Mouse (Mus musculus) myocyte (in vitro differentiated cells): ENCODE measurements around the gene Tmprss13. TPM values are rescaled to one million over a fixed set of nuclear protein-coding genes. Genes with fewer than 3 reads are reported as not detected.

Experiments
- H3K27me3 ChIP-seq: one replicate; pipeline ENCODE4 v1.6.1; 2011; ENCODE audit not compliant: control insufficient read depth, insufficient read depth, insufficient read length
- H3K36me3 ChIP-seq: one replicate; pipeline ENCODE4 v1.6.1; 2011; ENCODE audit not compliant: control insufficient read depth, insufficient read depth
- H3K4me2 ChIP-seq: one replicate; pipeline ENCODE4 v1.6.1; 2011; ENCODE audit warnings: low read depth, control low read depth
- H3K4me3 ChIP-seq: one replicate; pipeline ENCODE4 v1.5.1; 2011; ENCODE audit warnings: mild to moderate bottlenecking, control low read depth, moderate library complexity
- H3K79me2 ChIP-seq: one replicate; pipeline ENCODE4 v1.6.1; 2011; ENCODE audit not compliant: control insufficient read depth, insufficient read depth
- H3ac ChIP-seq: one replicate; pipeline ENCODE4 v1.6.1; 2011; ENCODE audit not compliant: control insufficient read depth, insufficient read length
- CEBPB ChIP-seq: IDR thresholded peaks from 2 replicates; pipeline ENCODE4 v1.6.1; 2011; ENCODE audit warnings: mild to moderate bottlenecking, moderate library complexity; ENCODE audit not compliant: poor library complexity, insufficient read depth, severe bottlenecking
- E2F4 ChIP-seq: IDR thresholded peaks from one replicate; pipeline ENCODE4 v1.6.1; 2011; ENCODE audit warnings: mild to moderate bottlenecking, control low read depth, moderate library complexity; ENCODE audit not compliant: insufficient read depth
- MAX ChIP-seq: IDR thresholded peaks from one replicate; pipeline ENCODE4 v1.6.1; 2011; ENCODE audit warnings: low read depth, mild to moderate bottlenecking, control low read depth
- MYOD1 ChIP-seq, 3 experiments: IDR thresholded peaks; one replicate each; pipeline ENCODE4 v1.6.1; 2011; ENCODE audit warnings: control low read depth in 2 of 3, low read depth in 2 of 3, mild to moderate bottlenecking in 2 of 3, moderate library complexity in 1 of 3; ENCODE audit not compliant: insufficient read length in 2 of 3, control insufficient read depth in 1 of 3
- MYOG ChIP-seq, 3 experiments: IDR thresholded peaks; one replicate each; pipeline ENCODE4 v1.6.1; 2011; ENCODE audit warnings: control low read depth in 2 of 3, low read depth in 2 of 3, mild to moderate bottlenecking in 2 of 3; ENCODE audit not compliant: insufficient read length in 2 of 3, control insufficient read depth in 1 of 3, insufficient read depth in 1 of 3
- POLR2A ChIP-seq: IDR thresholded peaks from one replicate; pipeline ENCODE4 v1.6.1; 2011; ENCODE audit warnings: low read depth, mild to moderate bottlenecking, control low read depth, moderate library complexity; ENCODE audit not compliant: insufficient read length
- POLR2AphosphoS2 ChIP-seq: IDR thresholded peaks from one replicate; pipeline ENCODE4 v1.6.1; 2011; ENCODE audit warnings: low read depth, control low read depth; ENCODE audit not compliant: insufficient read length
- REST ChIP-seq: IDR thresholded peaks from one replicate; pipeline ENCODE4 v1.6.1; 2011; ENCODE audit warnings: mild to moderate bottlenecking, control low read depth, moderate library complexity; ENCODE audit not compliant: insufficient read depth, insufficient read length
- SRF ChIP-seq: IDR thresholded peaks from one replicate; pipeline ENCODE4 v1.6.1; 2011; ENCODE audit warnings: low read depth; ENCODE audit not compliant: control insufficient read depth, insufficient read length
- TCF12 ChIP-seq: IDR thresholded peaks from one replicate; pipeline ENCODE4 v1.6.1; 2011; ENCODE audit warnings: mild to moderate bottlenecking, control low read depth; ENCODE audit not compliant: poor library complexity, insufficient read depth, severe bottlenecking
- TCF3 ChIP-seq: IDR thresholded peaks from one replicate; pipeline ENCODE4 v1.6.1; 2011; ENCODE audit warnings: low read depth, control low read depth; ENCODE audit not compliant: insufficient read length
- USF1 ChIP-seq: IDR thresholded peaks from one replicate; pipeline ENCODE4 v1.6.1; 2011; ENCODE audit warnings: low read depth, mild to moderate bottlenecking, control low read depth, moderate library complexity
- polyA plus RNA-seq: library from polyadenylated mRNA; unstranded; fragments of >200 nt; fragmentation: generic; extraction: Trizol; gene quantifications from one replicate; pipeline ENCODE4 v1.2.1, GENCODE M21; 2012; ENCODE audit warnings: missing spikeins

The Tmprss13 gene
- polyA plus RNA-seq, result not detected

GRCm38 (mm10) chr9:45318855-45319254, at the start of gene Tmprss13:
Gene Tmprss13 (plus strand): TSS chr9:45319100.
- no peak for TF ChIP-seq SRF
- no peak for TF ChIP-seq CEBPB
- TF ChIP-seq REST, result no peak
- TF ChIP-seq E2F4, result no peak
- no peak for TF ChIP-seq POLR2A
- no peaks in the 10 kb centered on the region for H3K36me3 ChIP-seq
- no peaks in the 10 kb centered on the region for H3K79me2 ChIP-seq
- no peak within 1 kb of the TSS for H3ac ChIP-seq
- H3K4me3 ChIP-seq, result no peak within 1 kb of the TSS
- H3K27me3 ChIP-seq, result peaks cover 15% of the 10 kb centered on the region
- H3K4me2 ChIP-seq, result no peak within 1 kb of the TSS

GRCm38 (mm10) chr9:45272213-45272612, 46.7 kb upstream of the Tmprss13 start:
- no peak overlapping the region for H3K4me3 ChIP-seq
- H3K79me2 ChIP-seq, result no peaks in the 10 kb centered on the region
- no peak overlapping the region for H3ac ChIP-seq
- no peaks in the 10 kb centered on the region for H3K36me3 ChIP-seq
- no peak for TF ChIP-seq E2F4
- TF ChIP-seq SRF, result no peak
- TF ChIP-seq POLR2A, result no peak
- no peak for TF ChIP-seq USF1
- TF ChIP-seq MYOG (IDR thresholded peaks at IDR 0.05; ENCODE audit: control insufficient read depth in 1 of 3, insufficient read depth in 1 of 3, insufficient read length in 2 of 3, low read depth in 2 of 3), result no peak
- no peak for TF ChIP-seq MAX
- peaks cover 46% of the 10 kb centered on the region for H3K27me3 ChIP-seq
- no peak overlapping the region for H3K4me2 ChIP-seq

DNA sequence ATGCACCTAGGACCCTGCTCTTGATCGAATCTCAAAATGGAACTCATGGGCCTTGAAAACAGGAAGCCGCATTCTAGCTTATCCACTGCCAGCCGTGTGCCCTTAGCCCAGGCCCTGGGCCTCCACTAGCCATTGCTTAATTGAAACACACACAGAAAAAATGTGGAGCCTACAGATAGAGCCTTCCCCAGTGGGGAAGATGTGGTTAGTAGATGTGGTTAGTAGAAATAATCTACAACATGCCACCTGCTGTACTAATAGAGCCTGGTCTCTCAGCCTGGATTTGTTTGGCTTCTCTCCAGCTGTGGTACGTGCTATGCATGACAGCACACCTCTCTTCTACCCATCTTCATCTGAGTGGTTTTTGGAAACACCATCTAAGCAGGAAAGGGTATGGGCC, 44.7 kb upstream of the Tmprss13 start:
- Histone ChIP-seq H3K36me3 (no peaks in the 10 kb centered on the region), H3K79me2 (no peaks in the 10 kb centered on the region), H3ac (no peak overlapping the region), H3K4me2 (no peak overlapping the region), H3K27me3 (peaks cover 31% of the 10 kb centered on the region), H3K4me3 (no peak overlapping the region)
- TF ChIP-seq USF1 (no peak), REST (no peak), MAX (no peak)

- Histone ChIP-seq H3K79me2 (no peaks in the 10 kb centered on the region), H3K27me3 (peaks cover 31% of the 10 kb centered on the region), H3ac (no peak overlapping the region), H3K4me3 (no peak overlapping the region), H3K4me2 (no peak overlapping the region), H3K36me3 (no peaks in the 10 kb centered on the region)
- TF ChIP-seq CEBPB (no peak), USF1 (no peak), MAX (no peak), MYOD1 (IDR thresholded peaks at IDR 0.05; ENCODE audit: control insufficient read depth in 1 of 3, insufficient read length in 2 of 3, low read depth in 2 of 3) (no peak), REST (no peak), SRF (no peak), POLR2AphosphoS2 (no peak), E2F4 (no peak), TCF12 (no peak), MYOG (IDR thresholded peaks at IDR 0.05; ENCODE audit: control insufficient read depth in 1 of 3, insufficient read depth in 1 of 3, insufficient read length in 2 of 3, low read depth in 2 of 3) (no peak), POLR2A (no peak), TCF3 (no peak)
These were observed 44.3 kb upstream of the Tmprss13 start for GRCm38 (mm10) chr9:45274635-45275034.

- H3K4me2 ChIP-seq, result no peak overlapping the region
- TF ChIP-seq E2F4 (no peak), POLR2AphosphoS2 (no peak), MYOD1 (IDR thresholded peaks at IDR 0.05; ENCODE audit: control insufficient read depth in 1 of 3, insufficient read length in 2 of 3, low read depth in 2 of 3) (no peak), MAX (no peak), MYOG (IDR thresholded peaks at IDR 0.05; ENCODE audit: control insufficient read depth in 1 of 3, insufficient read depth in 1 of 3, insufficient read length in 2 of 3, low read depth in 2 of 3) (no peak), CEBPB (no peak), TCF12 (no peak), SRF (no peak), REST (no peak), TCF3 (no peak), POLR2A (no peak), USF1 (no peak)
- no peak overlapping the region for H3ac ChIP-seq
- no peaks in the 10 kb centered on the region for H3K36me3 ChIP-seq
- H3K79me2 ChIP-seq, result no peaks in the 10 kb centered on the region
- no peaks in the 10 kb centered on the region for H3K27me3 ChIP-seq
- H3K4me3 ChIP-seq, result no peak overlapping the region
These were observed 38.8 kb upstream of the Tmprss13 start for GRCm38 (mm10) chr9:45280059-45280458.

DNA sequence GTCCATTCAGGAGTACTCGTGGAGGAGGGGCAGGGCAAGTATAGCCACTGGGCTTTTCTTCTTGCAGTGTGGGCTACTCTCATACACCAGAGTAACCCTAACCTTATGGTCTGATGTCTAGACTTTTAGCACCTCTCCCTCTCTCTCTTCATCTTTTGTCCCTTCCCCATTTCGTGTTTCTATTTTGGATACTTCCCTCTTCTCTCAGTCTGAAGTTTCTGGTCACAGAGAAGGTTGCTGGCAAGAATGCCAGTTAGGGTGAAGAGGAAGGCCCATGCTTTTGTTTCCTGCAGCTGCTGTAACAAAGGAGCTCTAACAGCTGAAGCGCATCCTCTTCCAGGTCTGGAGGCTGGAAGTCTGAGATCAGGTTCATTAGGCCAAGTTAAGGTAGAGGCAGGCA, 38.0 kb upstream of the Tmprss13 start:
- H3K79me2 ChIP-seq, result no peaks in the 10 kb centered on the region
- no peak overlapping the region for H3K4me3 ChIP-seq
- no peaks in the 10 kb centered on the region for H3K36me3 ChIP-seq
- H3ac ChIP-seq, result no peak overlapping the region
- no peak overlapping the region for H3K4me2 ChIP-seq
- TF ChIP-seq POLR2A (no peak), E2F4 (no peak), MYOD1 (IDR thresholded peaks at IDR 0.05; ENCODE audit: control insufficient read depth in 1 of 3, insufficient read length in 2 of 3, low read depth in 2 of 3) (no peak), MYOG (IDR thresholded peaks at IDR 0.05; ENCODE audit: control insufficient read depth in 1 of 3, insufficient read depth in 1 of 3, insufficient read length in 2 of 3, low read depth in 2 of 3) (no peak), SRF (no peak), REST (no peak), TCF12 (no peak), USF1 (no peak), CEBPB (no peak), POLR2AphosphoS2 (no peak), TCF3 (no peak), MAX (no peak)
- H3K27me3 ChIP-seq, result no peaks in the 10 kb centered on the region
